In the genomic region with DNA sequence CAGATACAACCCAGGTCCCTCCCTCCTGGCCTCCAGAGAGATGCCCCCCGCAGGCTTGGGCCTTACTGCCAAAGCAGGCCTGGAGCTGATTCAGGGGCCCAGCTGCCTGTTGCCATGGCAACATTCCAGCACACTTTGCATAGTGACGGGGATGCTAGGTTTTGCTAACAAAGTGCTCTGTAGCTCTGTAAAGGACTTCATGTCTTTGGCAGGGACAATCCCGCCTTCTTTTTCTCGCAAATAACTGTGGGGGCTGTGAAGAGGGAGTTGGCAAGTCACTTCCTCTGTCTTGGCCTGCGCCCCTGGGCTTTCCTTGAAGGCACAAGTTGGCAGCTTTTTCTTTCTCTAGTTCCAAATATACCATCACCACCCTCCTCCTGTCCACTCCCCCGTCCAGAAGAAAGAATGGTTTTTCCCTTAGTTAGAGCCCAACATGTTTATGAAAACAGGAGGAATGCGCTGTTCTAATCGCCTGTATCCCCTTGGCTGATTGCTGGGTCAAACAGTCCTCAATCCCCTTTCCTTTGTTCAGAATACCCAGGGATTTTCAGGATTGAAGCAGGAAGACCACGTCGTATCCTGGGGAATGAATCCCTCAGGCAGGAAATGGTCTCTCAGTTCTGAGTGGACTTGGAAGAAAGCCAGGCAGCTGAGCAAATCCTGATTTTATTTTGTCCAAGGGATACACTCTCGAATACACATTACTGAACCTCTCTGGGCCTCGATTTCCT, we compare ENCODE assay signal across 8 mouse cellular contexts.
DNase-seq lines count a peak whose midpoint lies in the region; ATAC-seq lines count a peak whose summit lies in the region.

No protein-coding gene starts in this region.

- H3K4me1 ChIP-seq in hindbrain, embryonic 16.5 days (ENCODE audit: control insufficient read depth, insufficient read depth, low read depth, low read length): no peaks in the 10 kb centered on the region; the same call in 1 of the 2 replicates
- H3K4me1 ChIP-seq in neural tube, embryonic 12.5 days: peaks cover 4% of the 10 kb centered on the region; the same call in 1 of the 2 replicates
- H3K4me1 ChIP-seq in liver, embryonic 11.5 days (replicated peaks; ENCODE audit: control insufficient read depth, insufficient read depth, low read length): no peaks in the 10 kb centered on the region

- H3K9me3 ChIP-seq in hindbrain, embryonic 16.5 days (ENCODE audit: control insufficient read depth, low read length): no peaks in the 10 kb centered on the region
- no peaks in the 10 kb centered on the region for H3K9me3 ChIP-seq in neural tube, embryonic 12.5 days
- no peaks in the 10 kb centered on the region for H3K9me3 ChIP-seq in liver, embryonic 11.5 days (ENCODE audit: control insufficient read depth, low read length)

- peak; percentile 53 for DNase-seq in ZHBTc4 (ENCODE audit: low read depth, low spot score)
- DNase-seq in cerebellum, postnatal 25 days: peak; percentile 56 to 76
- DNase-seq in gastrocnemius, postnatal 10 days: peak; percentile 30
- DNase-seq in left cerebral cortex, postnatal 36 days (ENCODE audit: low spot score in 2 of 2): peak; percentile 68 to 72
- no peak for DNase-seq in liver, embryonic 11.5 days (ENCODE audit: low spot score)

- H3K27ac ChIP-seq in hindbrain, embryonic 16.5 days (ENCODE audit: low read depth, low read length): peak overlapping the region; percentile 63; the same call in 1 of the 2 replicates
- H3K27ac ChIP-seq in neural tube, embryonic 12.5 days: no peak overlapping the region
- no peak overlapping the region for H3K27ac ChIP-seq in liver, embryonic 11.5 days (ENCODE audit: low read depth, low read length)

- intact Hi-C loops in left cerebral cortex, postnatal 36 days (cut with DNase I): no loop called here

- ATAC-seq in hindbrain, embryonic 16.5 days: peak; percentile 93
- ATAC-seq in neural tube, embryonic 12.5 days (ENCODE audit: low FRiP score, low read depth): peak; percentile 79
- ATAC-seq in erythroid progenitor cell, adult 5-6 weeks (replicated peaks; ENCODE audit: low FRiP score, poor library complexity, severe bottlenecking): no peak
- ATAC-seq in liver, embryonic 11.5 days (replicated peaks; ENCODE audit: low FRiP score): no peak

- WGBS in hindbrain, embryonic 16.5 days: 17% methylated on average over 12 of the region's 12 CpGs
- 32% methylated on average over 12 of the region's 12 CpGs for WGBS in neural tube, embryonic 12.5 days
- WGBS in liver, embryonic 11.5 days: 49% methylated on average over 12 of the region's 12 CpGs

- peaks cover 3% of the 10 kb centered on the region for H3K27me3 ChIP-seq in hindbrain, embryonic 16.5 days (replicated peaks; ENCODE audit: control insufficient read depth, insufficient read depth, low read length)
- H3K27me3 ChIP-seq in neural tube, embryonic 12.5 days (replicated peaks): peaks cover 3% of the 10 kb centered on the region; the same call in 1 of the 2 replicates
- peaks cover 18% of the 10 kb centered on the region for H3K27me3 ChIP-seq in liver, embryonic 11.5 days (replicated peaks; ENCODE audit: control insufficient read depth, insufficient read depth, low read length)

- H3K36me3 ChIP-seq in hindbrain, embryonic 16.5 days (ENCODE audit: control insufficient read depth, insufficient read depth, low read length): no peaks in the 10 kb centered on the region
- no peaks in the 10 kb centered on the region for H3K36me3 ChIP-seq in neural tube, embryonic 12.5 days
- H3K36me3 ChIP-seq in liver, embryonic 11.5 days (ENCODE audit: control insufficient read depth, insufficient read depth, low read length): no peaks in the 10 kb centered on the region

- no peak overlapping the region for H3K4me2 ChIP-seq in hindbrain, embryonic 16.5 days (ENCODE audit: low read length)
- no peak overlapping the region for H3K4me2 ChIP-seq in neural tube, embryonic 12.5 days (replicated peaks)
- no peak overlapping the region for H3K4me2 ChIP-seq in liver, embryonic 11.5 days

- H3K9ac ChIP-seq in hindbrain, embryonic 16.5 days (ENCODE audit: low read depth, low read length): no peak overlapping the region
- H3K9ac ChIP-seq in neural tube, embryonic 12.5 days: no peak overlapping the region
- H3K9ac ChIP-seq in liver, embryonic 11.5 days (ENCODE audit: low read depth, low read length): no peak overlapping the region

- no peak overlapping the region for H3K4me3 ChIP-seq in hindbrain, embryonic 16.5 days (ENCODE audit: low read length)
- no peak overlapping the region for H3K4me3 ChIP-seq in neural tube, embryonic 12.5 days
- no peak overlapping the region for H3K4me3 ChIP-seq in liver, embryonic 11.5 days (ENCODE audit: low read depth, low read length)

Comparison
In these comparisons a context has a peak if more than half of its experiments do, and no peak if none do; other contexts are left out.
1. ATAC-seq: peak in hindbrain, embryonic 16.5 days (single experiment) and neural tube, embryonic 12.5 days (single experiment); none in erythroid progenitor cell, adult 5-6 weeks (single experiment) and liver, embryonic 11.5 days (single experiment).